Mouse (Mus musculus): ENCODE results near the gene Stx19.

Stx19 gene

DNA sequence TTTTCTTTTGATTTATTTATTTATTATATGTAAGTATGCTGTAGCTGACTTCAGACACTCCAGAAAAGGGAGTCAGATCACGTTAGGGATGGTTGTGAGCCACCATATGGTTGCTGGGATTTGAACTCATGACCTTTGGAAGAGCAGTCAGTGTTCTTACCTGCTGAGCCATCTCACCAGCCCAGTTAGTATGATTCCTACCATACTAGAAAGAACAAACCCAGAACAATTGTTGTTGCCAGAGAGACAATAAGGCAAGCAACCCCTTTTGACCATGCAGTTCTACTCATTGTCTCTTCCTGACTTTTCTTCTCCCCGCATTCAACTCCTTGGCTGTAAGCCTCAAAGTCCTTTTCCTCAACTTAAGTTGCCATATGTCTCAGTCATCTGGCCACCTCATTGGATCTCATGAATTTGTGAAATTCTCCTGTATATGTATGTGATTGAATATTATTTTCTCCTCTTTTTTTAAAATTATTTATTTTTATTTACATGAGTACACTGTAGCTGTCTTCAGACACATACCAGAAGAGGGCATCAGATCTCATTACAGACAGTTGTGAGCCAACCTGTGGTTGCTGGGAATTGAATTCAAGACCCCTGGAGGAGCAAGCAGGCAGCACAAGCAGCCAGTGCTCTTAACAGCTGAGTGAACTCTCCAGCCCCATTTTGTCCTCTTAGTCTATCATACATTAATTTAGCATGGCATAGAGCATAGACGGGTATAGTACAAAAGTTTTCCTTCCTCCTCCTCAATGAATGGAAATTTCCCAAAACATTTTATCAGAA, 38.2 kb downstream of the Stx19 start:
- no peak for DNase-seq (ENCODE audit: low spot score)

DNA sequence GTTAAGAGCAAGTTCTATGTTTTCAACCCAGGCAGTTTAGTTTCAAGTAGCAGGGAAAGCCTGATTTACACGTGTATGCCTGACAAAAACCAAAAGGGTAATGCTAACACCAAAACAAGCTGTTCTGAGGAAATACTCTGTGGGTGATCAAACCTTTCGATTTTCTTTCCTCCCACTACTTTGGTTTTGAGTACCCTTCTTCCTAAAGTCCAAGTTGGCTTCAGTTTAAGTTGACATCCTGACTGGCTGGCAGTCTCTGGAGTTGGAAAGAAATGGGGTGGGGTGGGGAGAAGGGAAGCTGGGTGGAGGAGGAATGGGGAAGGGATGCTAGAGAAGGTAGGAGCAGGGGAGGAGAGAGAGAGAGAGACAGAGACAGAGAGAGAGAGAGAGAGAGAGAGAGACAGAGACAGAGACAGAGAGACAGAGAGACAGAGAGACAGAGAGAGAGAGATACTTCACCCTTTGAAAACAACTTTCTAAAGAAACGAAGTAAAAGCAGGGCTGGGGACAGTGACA, 39.2 kb downstream of the Stx19 start:
- peak; percentile 5 for DNase-seq (ENCODE audit: low spot score)

DNA sequence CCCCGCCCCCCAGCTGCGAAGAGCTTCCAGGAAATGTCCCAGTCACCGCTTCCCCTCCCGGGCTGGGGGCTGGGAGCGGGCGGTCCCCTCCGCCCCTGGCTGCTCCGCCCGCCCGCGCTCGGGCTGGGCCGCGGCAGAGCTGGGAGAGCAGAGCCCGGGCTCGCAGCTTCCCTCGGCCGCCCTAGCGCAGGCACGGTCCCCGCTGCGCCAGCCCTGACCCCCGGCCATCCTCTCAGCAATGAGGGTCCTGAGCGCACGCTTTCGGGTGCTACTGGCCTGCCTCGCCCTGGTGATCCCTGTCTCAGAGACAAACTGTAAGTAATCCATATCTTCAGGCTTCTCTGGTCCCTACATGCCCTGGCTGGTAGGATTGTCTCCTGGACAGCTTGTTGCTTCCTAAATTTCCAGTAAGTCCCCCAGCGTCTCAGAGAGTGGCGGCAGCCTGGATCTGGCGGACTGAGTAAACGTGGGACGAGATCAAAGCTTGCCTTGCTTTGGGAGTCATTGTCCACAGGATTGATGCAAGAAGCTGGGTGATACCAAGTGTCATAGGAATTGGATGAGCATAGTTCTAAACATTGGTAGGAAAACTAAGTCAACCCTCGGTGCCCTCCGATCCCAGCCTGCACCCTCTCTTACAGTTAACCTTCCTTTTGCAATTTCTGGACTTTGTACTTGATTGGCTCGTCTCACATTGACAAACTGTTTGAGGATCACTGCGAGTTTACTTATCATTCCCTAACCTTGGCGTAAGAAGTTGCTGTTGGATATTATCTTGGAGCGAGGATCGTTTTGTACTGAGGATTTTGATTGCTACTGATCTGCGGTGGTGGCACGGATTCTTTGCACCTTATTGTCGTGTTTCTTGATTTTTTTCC, 40.0 kb downstream of the Stx19 start, which contains the start of gene Pros1:
TSS of gene Pros1 (plus strand) at position 117 of the 878 bp plus-strand sequence.
- peak; percentile 71 for DNase-seq (ENCODE audit: low spot score)

DNA sequence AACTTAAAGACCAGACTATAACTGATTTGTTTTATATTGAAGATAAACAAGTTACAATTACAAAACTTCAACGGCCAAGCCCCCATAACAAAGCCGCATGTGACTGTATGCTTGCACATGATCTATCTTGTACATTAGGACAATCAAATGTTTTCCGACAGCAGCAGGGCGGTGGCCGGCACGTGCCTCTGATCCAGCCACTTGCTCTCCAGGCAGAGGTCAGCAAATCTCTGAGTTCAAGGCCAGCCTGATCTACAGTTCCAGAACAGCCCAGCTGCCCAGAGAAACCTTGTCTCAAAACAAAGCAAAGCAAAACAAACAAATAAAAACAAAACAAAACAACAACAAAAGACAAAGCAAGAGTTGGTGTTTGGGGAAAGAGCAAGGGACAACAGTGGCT, 40.9 kb downstream of the Stx19 start:
- DNase-seq (ENCODE audit: low spot score) = no peak

DNA sequence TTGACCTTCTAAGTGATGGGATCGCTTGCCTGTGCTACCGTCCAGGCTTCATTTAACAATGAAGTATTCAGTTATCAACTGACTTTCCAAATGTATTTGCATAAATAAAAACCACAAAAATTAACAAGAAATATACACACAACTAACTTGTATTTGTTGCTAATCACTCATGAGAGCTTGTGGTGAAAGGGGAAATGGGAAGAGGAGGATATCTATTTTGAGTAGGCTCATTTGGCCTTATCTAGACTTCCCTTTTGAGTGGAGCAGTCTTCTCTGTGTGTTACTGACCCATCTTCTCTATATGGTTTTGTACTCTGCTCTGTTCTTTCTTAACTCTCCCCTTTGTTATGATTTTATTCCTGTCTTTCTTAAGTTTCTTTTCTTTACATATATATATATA, 41.8 kb downstream of the Stx19 start:
- no peak for DNase-seq (ENCODE audit: low spot score)

DNA sequence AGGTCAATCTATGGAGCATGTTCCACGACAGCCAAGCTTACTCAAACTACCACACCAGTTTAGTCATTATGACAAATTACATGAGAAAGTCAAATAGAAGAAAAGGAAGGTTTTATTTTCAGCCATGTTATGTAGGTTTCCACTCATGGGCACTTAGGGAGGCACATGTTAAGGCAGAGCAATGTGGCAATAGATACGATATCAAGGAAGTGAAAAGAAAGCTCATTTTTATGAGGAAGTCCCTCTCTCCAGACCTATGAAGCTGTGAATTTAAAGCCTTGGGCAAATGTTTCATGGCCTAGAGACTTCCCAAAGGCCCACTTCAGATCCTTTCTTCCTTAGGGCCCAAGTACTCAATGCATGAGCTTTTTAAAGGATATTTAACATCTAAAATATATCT, 43.0 kb downstream of the Stx19 start:
- no peak for DNase-seq (ENCODE audit: low spot score)

DNA sequence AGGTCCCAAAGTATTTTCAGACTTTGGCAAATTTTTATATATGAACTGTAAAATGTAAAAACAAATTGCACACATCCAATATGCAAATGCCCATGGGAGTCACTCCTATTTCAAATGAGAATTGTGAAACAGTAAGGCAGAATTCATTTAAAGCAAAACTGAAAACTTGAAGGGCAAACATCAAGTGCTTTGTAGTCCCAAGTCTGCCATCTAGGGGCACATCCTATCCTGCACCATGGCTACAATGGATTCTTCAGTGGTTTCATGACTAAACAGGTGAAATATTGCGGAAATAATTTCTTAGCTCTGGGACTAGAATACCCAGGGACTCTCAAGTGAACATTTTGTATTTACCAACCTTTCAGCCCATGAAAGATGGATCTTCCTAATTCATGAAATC, 43.5 kb downstream of the Stx19 start:
- no peak for DNase-seq (ENCODE audit: low spot score)

DNA sequence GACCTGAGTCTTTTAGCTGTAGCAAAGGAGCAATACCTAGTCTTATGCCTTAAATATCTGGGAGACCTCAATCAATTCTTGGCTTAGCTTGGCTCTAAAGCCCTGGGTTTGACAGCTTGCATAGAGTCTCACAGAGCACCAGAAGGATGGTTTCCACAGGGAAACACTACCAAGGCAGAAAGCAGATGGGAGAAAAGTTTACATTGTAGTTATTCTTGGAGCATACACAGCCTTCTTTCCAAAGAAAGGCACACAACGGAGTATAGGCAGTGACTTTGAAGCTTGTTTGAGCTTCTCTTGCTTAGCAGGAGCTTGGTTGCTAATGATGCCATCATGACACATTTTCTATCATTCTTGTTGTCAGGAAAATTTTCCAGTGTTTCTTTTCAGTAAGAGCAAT, 45.7 kb downstream of the Stx19 start:
- DNase-seq (ENCODE audit: low spot score) = no peak

DNA sequence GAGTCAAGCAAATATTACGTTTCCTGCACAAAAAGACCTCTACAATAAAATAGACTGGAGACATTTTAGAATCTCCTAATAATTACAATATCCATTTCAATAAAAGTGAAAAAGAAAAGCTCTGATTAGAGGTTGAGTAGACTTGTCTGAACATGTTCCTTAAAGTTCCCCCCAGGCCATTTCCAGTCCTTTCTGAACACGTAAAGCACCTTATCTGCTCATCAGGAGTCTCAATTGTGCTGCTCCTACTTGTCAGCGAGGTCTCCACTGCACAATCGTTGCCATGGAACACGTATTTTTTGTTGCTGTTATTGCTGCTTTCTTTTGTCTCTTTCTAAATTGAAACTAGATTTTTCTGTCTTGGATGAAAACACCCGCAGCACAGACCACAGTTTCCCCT, 47.0 kb downstream of the Stx19 start:
- peak; percentile 11 for DNase-seq (ENCODE audit: low spot score)

DNA sequence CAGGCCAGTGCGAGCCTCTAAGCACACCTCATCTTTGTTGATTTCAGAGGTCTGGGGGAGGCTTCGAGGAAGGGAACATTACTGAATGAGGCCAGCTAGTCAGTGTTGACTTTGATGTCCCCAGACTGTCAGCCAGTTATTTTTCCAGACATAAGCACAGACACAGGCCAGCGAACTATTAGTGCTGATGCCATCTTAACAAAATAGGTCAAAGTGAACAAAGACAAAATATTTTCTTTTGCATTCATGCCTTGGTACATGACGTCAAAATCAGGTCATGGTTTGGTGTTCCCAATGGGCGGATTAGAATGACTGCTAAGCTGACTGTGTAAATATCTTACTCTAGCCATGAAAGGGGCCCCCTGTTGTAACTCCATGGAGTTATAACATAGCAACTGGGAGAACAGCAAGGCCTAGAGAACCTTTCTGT, 58.2 kb downstream of the Stx19 start:
- DNase-seq (ENCODE audit: low spot score) = no peak

DNA sequence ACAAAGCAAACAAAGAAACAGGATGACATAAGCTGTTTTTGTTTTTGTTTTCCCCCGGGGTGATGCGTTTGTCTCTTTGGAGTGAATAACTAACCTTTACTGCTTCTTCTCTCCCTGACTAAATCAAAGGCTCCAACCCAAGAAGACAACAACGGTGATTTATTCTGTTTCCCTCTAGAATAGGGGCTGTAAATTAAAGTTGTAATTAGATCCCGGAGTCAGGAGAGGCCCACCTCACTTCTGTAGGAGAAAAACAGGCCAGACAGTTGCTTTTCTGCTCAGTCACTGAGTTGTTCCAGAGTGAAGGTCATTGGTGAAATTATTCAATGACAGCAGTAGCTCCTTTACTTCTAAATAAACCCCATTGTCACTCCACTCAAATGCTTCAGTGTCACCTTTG, 58.7 kb downstream of the Stx19 start:
- DNase-seq (ENCODE audit: low spot score) = peak; percentile 34
